Mouse (Mus musculus) midbrain, embryonic 14.5 days (tissue): Measurements from ENCODE around the gene Gm10644. TPM values are rescaled to one million over a fixed set of nuclear protein-coding genes. Genes with fewer than 3 reads are reported as not detected.

Experiments used
- ATAC-seq: fragments of 200-750 bp; cut with Nextera tagmentation; 2 replicates; pipeline ENCODE4 v1.8.0; 2017; ENCODE audit warnings: moderate number of reproducible peaks, moderate library complexity; ENCODE audit not compliant: low FRiP score, low TSS enrichment
- DNase-seq: peaks from one replicate; pipeline ENCODE4 v3.0.0-alpha.2; 2015
- H3K27ac ChIP-seq: fragments of 300-500 bp; sonication (generic); replicated peaks from 2 replicates; pipeline ENCODE4 v1.5.1; 2014; ENCODE audit warnings: mild to moderate bottlenecking, low read depth, low read length, moderate library complexity
- H3K27me3 ChIP-seq: fragments of 300-500 bp; sonication (generic); 2 replicates; pipeline ENCODE4 v1.6.1; 2014; ENCODE audit warnings: low read length, control low read depth, mixed read lengths; ENCODE audit not compliant: control insufficient read depth, insufficient read depth
- H3K36me3 ChIP-seq: fragments of 300-500 bp; sonication (generic); 2 replicates; pipeline ENCODE4 v1.6.1; 2014; ENCODE audit warnings: low read length, control low read depth; ENCODE audit not compliant: control insufficient read depth, insufficient read depth
- H3K4me1 ChIP-seq: fragments of 300-500 bp; sonication (generic); 2 replicates; pipeline ENCODE4 v1.6.1; 2014; ENCODE audit warnings: mild to moderate bottlenecking, antibody characterized with exemption, low read length, control low read depth; ENCODE audit not compliant: control insufficient read depth, insufficient read depth
- H3K4me2 ChIP-seq: fragments of 300-500 bp; sonication (generic); 2 replicates; pipeline ENCODE4 v1.6.1; 2014; ENCODE audit warnings: mild to moderate bottlenecking, low read length, moderate library complexity
- H3K4me3 ChIP-seq: fragments of 300-500 bp; sonication (generic); replicated peaks from 2 replicates; pipeline ENCODE4 v1.5.1; 2014; ENCODE audit warnings: low read depth, low read length
- H3K9ac ChIP-seq: fragments of 300-500 bp; sonication (generic); replicated peaks from 2 replicates; pipeline ENCODE4 v1.6.1; 2014; ENCODE audit warnings: mild to moderate bottlenecking, low read length, moderate library complexity
- H3K9me3 ChIP-seq: fragments of 300-500 bp; sonication (generic); 2 replicates; pipeline ENCODE4 v1.6.1; 2016; ENCODE audit warnings: low read length, control low read depth, mixed read lengths; ENCODE audit not compliant: control insufficient read depth
- WGBS: fragments of 180-500 bp; shearing (Covaris S2); extraction: QIAGEN DNeasy Blood & Tissue Kit; methylation state at CpG from one replicate; pipeline ENCODE4 v1.1.7; 2014; 5-methylcytosine and 5-hydroxymethylcytosine counted together
- polyA plus RNA-seq: library from polyadenylated mRNA; unstranded; fragments of >200 nt; fragmentation: Nextera tagmentation; extraction: Ambion mirVana; gene quantifications from 2 replicates; pipeline ENCODE4 v1.2.1, GENCODE M21; 2014

The Gm10644 gene
- polyA plus RNA-seq, 1 experiment from 2014 or later = 1.0 TPM

- Histone ChIP-seq H3K4me2 (no peak overlapping the region), H3K36me3 (peaks cover 100% of the 10 kb centered on the region), H3K9me3 (no peaks in the 10 kb centered on the region), H3K9ac (no peak overlapping the region), H3K4me3 (no peak overlapping the region), H3K27me3 (no peaks in the 10 kb centered on the region), H3K27ac (no peak overlapping the region), H3K4me1 (no peaks in the 10 kb centered on the region)
- WGBS = 89% methylated on average over 5 of the region's 5 CpGs
- ATAC-seq (no peak), DNase-seq (no peak)
Measured at GRCm38 (mm10) chr8:83934222-83934621, 20.8 kb downstream of the Gm10644 start.

- Histone ChIP-seq H3K36me3 (peaks cover 90% of the 10 kb centered on the region), H3K27me3 (no peaks in the 10 kb centered on the region), H3K4me3 (no peak overlapping the region), H3K4me1 (no peaks in the 10 kb centered on the region), H3K9me3 (no peaks in the 10 kb centered on the region), H3K9ac (no peak overlapping the region), H3K4me2 (no peak overlapping the region), H3K27ac (no peak overlapping the region)
- ATAC-seq (no peak), DNase-seq (no peak)
- WGBS = 81% methylated on average over 7 of the region's 7 CpGs
Measured at GRCm38 (mm10) chr8:83926266-83926665, 28.7 kb downstream of the Gm10644 start.

GRCm38 (mm10) chr8:83924585-83924984, 30.4 kb downstream of the Gm10644 start:
- Histone ChIP-seq H3K27ac (no peak overlapping the region), H3K27me3 (no peaks in the 10 kb centered on the region), H3K9me3 (no peaks in the 10 kb centered on the region), H3K9ac (no peak overlapping the region), H3K4me3 (no peak overlapping the region), H3K4me2 (no peak overlapping the region), H3K4me1 (no peaks in the 10 kb centered on the region), H3K36me3 (peaks cover 88% of the 10 kb centered on the region)
- DNase-seq = no peak
- 90% methylated on average over 5 of the region's 5 CpGs for WGBS
- ATAC-seq = no peak

GRCm38 (mm10) chr8:83922727-83923126, 32.3 kb downstream of the Gm10644 start:
- ATAC-seq (no peak), DNase-seq (no peak)
- no peak overlapping the region for H3K4me2 ChIP-seq
- H3K27me3 ChIP-seq = no peaks in the 10 kb centered on the region
- H3K9ac ChIP-seq = no peak overlapping the region
- no peaks in the 10 kb centered on the region for H3K9me3 ChIP-seq
- H3K36me3 ChIP-seq = peaks cover 82% of the 10 kb centered on the region
- 94% methylated on average over 8 of the region's 8 CpGs for WGBS
- H3K4me1 ChIP-seq = no peaks in the 10 kb centered on the region
- no peak overlapping the region for H3K27ac ChIP-seq
- no peak overlapping the region for H3K4me3 ChIP-seq

GRCm38 (mm10) chr8:83921558-83921957, 33.4 kb downstream of the Gm10644 start:
- 70% methylated on average over 3 of the region's 3 CpGs for WGBS

GRCm38 (mm10) chr8:83917566-83917965, 37.4 kb downstream of the Gm10644 start:
- H3K36me3 ChIP-seq = peaks cover 44% of the 10 kb centered on the region
- H3K9me3 ChIP-seq = no peaks in the 10 kb centered on the region
- 86% methylated on average over 6 of the region's 6 CpGs for WGBS
- H3K4me1 ChIP-seq = no peaks in the 10 kb centered on the region; the same call in 1 of the 2 replicates
- no peaks in the 10 kb centered on the region for H3K27me3 ChIP-seq
- no peak for DNase-seq
- H3K27ac ChIP-seq = no peak overlapping the region
- ATAC-seq = no peak
- H3K9ac ChIP-seq = no peak overlapping the region
- no peak overlapping the region for H3K4me2 ChIP-seq
- no peak overlapping the region for H3K4me3 ChIP-seq

More at GRCm38 (mm10) chr8:83921558-83921957, 33.4 kb downstream of the Gm10644 start:
- no peaks in the 10 kb centered on the region for H3K9me3 ChIP-seq
- H3K27me3 ChIP-seq = no peaks in the 10 kb centered on the region
- H3K36me3 ChIP-seq = peaks cover 71% of the 10 kb centered on the region
- H3K9ac ChIP-seq = no peak overlapping the region
- ATAC-seq (peak; percentile 14; the same call in 1 of the 2 replicates), DNase-seq (peak; percentile 91)
- H3K27ac ChIP-seq = no peak overlapping the region
- H3K4me2 ChIP-seq = no peak overlapping the region
- no peaks in the 10 kb centered on the region for H3K4me1 ChIP-seq
- no peak overlapping the region for H3K4me3 ChIP-seq

- H3K4me3 ChIP-seq = no peak overlapping the region
- WGBS = 85% methylated on average over 5 of the region's 5 CpGs
- ATAC-seq (no peak), DNase-seq (no peak)
- H3K9ac ChIP-seq = no peak overlapping the region
- H3K9me3 ChIP-seq = no peaks in the 10 kb centered on the region
- H3K4me2 ChIP-seq = no peak overlapping the region
- no peaks in the 10 kb centered on the region; the same call in 1 of the 2 replicates for H3K4me1 ChIP-seq
- H3K27me3 ChIP-seq = no peaks in the 10 kb centered on the region
- no peak overlapping the region for H3K27ac ChIP-seq
- H3K36me3 ChIP-seq = peaks cover 30% of the 10 kb centered on the region
Measured at GRCm38 (mm10) chr8:83916015-83916414, 39.0 kb downstream of the Gm10644 start.

- no peak for DNase-seq
- Histone ChIP-seq H3K27me3 (no peaks in the 10 kb centered on the region), H3K4me1 (no peaks in the 10 kb centered on the region; the same call in 1 of the 2 replicates), H3K9ac (no peak overlapping the region), H3K4me3 (no peak overlapping the region), H3K4me2 (no peak overlapping the region), H3K9me3 (no peaks in the 10 kb centered on the region), H3K36me3 (peaks cover 20% of the 10 kb centered on the region), H3K27ac (no peak overlapping the region)
- 75% methylated on average over 5 of the region's 5 CpGs for WGBS
- ATAC-seq = no peak
Measured at GRCm38 (mm10) chr8:83914860-83915259, 40.1 kb downstream of the Gm10644 start.

GRCm38 (mm10) chr8:83914232-83914631, 40.8 kb downstream of the Gm10644 start:
- Histone ChIP-seq H3K36me3 (peaks cover 14% of the 10 kb centered on the region), H3K9me3 (no peaks in the 10 kb centered on the region), H3K4me3 (no peak overlapping the region), H3K27ac (no peak overlapping the region), H3K9ac (no peak overlapping the region), H3K4me1 (no peaks in the 10 kb centered on the region; the same call in 1 of the 2 replicates), H3K4me2 (no peak overlapping the region), H3K27me3 (no peaks in the 10 kb centered on the region)
- DNase-seq = no peak
- 96% methylated on average over 3 of the region's 3 CpGs for WGBS
- no peak for ATAC-seq
